Mouse (Mus musculus) olfactory bulb, adult 2 months (tissue): ENCODE data around the gene Tesk2.

Experiments
- CTCF ChIP-seq: fragments of 200-500 bp; IDR thresholded peaks from 2 replicates; pipeline ENCODE4 v1.5.1; 2012; ENCODE audit warnings: low read depth, mild to moderate bottlenecking, low read length, moderate library complexity; ENCODE audit not compliant: insufficient read depth
- POLR2A ChIP-seq: fragments of 200-500 bp; IDR thresholded peaks from 2 replicates; pipeline ENCODE4 v1.6.1; 2012; ENCODE audit warnings: mild to moderate bottlenecking, low read depth, low read length, moderate library complexity; ENCODE audit not compliant: insufficient read depth

- no peak for TF ChIP-seq CTCF
- no peak for TF ChIP-seq POLR2A
Observed at GRCm38 (mm10) chr4:116811012-116811411, 90.3 kb downstream of the Tesk2 start.
